Mouse (Mus musculus) intestine, embryonic 15.5 days (tissue): Measurements from ENCODE around the gene Cntnap1. TPM values are rescaled to one million over a fixed set of nuclear protein-coding genes. Genes with fewer than 3 reads are reported as not detected.
A peak's percentile ranks its signal among the peaks of the same experiment; 100 is the strongest.

Source experiments
- ATAC-seq: fragments of 200-750 bp; cut with Nextera tagmentation; 2 replicates; pipeline ENCODE4 v1.8.0; 2017; ENCODE audit warnings: moderate TSS enrichment, moderate library complexity
- H3K27ac ChIP-seq: fragments of 300-500 bp; sonication (generic); 2 replicates; pipeline ENCODE4 v1.5.1; 2015; ENCODE audit warnings: mild to moderate bottlenecking, inconsistent platforms
- H3K27me3 ChIP-seq: fragments of 300-500 bp; sonication (generic); replicated peaks from 2 replicates; pipeline ENCODE4 v1.6.1; 2015; ENCODE audit warnings: inconsistent platforms
- H3K36me3 ChIP-seq: fragments of 300-500 bp; sonication (generic); 2 replicates; pipeline ENCODE4 v1.6.1; 2015; ENCODE audit warnings: inconsistent platforms
- H3K4me1 ChIP-seq: fragments of 300-500 bp; sonication (generic); replicated peaks from 2 replicates; pipeline ENCODE4 v1.6.1; 2015; ENCODE audit warnings: inconsistent platforms
- H3K4me2 ChIP-seq: fragments of 300-500 bp; sonication (generic); replicated peaks from 2 replicates; pipeline ENCODE4 v1.6.1; 2015; ENCODE audit warnings: mild to moderate bottlenecking, inconsistent platforms
- H3K4me3 ChIP-seq: fragments of 300-500 bp; sonication (generic); replicated peaks from 2 replicates; pipeline ENCODE4 v1.5.1; 2015; ENCODE audit warnings: inconsistent platforms
- H3K9ac ChIP-seq: fragments of 300-500 bp; sonication (generic); 2 replicates; pipeline ENCODE4 v1.6.1; 2015; ENCODE audit warnings: inconsistent platforms
- H3K9me3 ChIP-seq: fragments of 300-500 bp; sonication (generic); 2 replicates; pipeline ENCODE4 v1.6.1; 2016; ENCODE audit warnings: inconsistent platforms
- WGBS: fragments of 180-500 bp; shearing (Covaris S2); methylation state at CpG from one replicate; pipeline ENCODE4 v1.1.7; 2015; 5-methylcytosine and 5-hydroxymethylcytosine counted together
- polyA plus RNA-seq: library from polyadenylated mRNA; unstranded; fragments of >200 nt; fragmentation: Nextera tagmentation; extraction: Ambion mirVana; gene quantifications from 2 replicates; pipeline ENCODE4 v1.2.1, GENCODE M21; 2015

The Cntnap1 gene
- polyA plus RNA-seq, 1 experiment from 2014 or later, result 0.82 TPM

- Histone ChIP-seq H3K27me3 (peaks cover 25% of the 10 kb centered on the region), H3K27ac (0 out of 2 replicates have a peak within 1 kb of the TSS, but pooled peaks have one; percentile 85), H3K36me3 (no peaks in the 10 kb centered on the region), H3K4me3 (peak within 1 kb of the TSS; percentile 33), H3K9ac (peak within 1 kb of the TSS; percentile 51), H3K9me3 (no peaks in the 10 kb centered on the region), H3K4me2 (peak within 1 kb of the TSS; percentile 89), H3K4me1 (peaks cover 49% of the 10 kb centered on the region)
- 26% methylated on average over 14 of the region's 14 CpGs for WGBS
- ATAC-seq, result no peak
These were observed 4.7 kb downstream of the Cntnap1 start, which contains the start of gene Ccr10 for GRCm38 (mm10) chr11:101174851-101175628. TSS of gene Ccr10 (minus strand) at chr11:101175443.

- WGBS, result 10% methylated on average over 11 of the region's 11 CpGs
- Histone ChIP-seq H3K27me3 (peaks cover 25% of the 10 kb centered on the region), H3K9me3 (no peaks in the 10 kb centered on the region), H3K4me3 (peak overlapping the region; percentile 28), H3K4me2 (peak overlapping the region; percentile 65), H3K4me1 (peaks cover 47% of the 10 kb centered on the region), H3K36me3 (no peaks in the 10 kb centered on the region), H3K9ac (0 out of 2 replicates have a peak overlapping the region, but pooled peaks have one; percentile 18), H3K27ac (no peak overlapping the region)
- ATAC-seq, result no peak
These were observed 5.4 kb downstream of the Cntnap1 start for GRCm38 (mm10) chr11:101175636-101176116.

GRCm38 (mm10) chr11:101176117-101176691, 5.9 kb downstream of the Cntnap1 start:
- WGBS, result under 1% methylated on average over 25 of the region's 25 CpGs
- ATAC-seq, result no peak
- H3K9ac ChIP-seq, result 0 out of 2 replicates have a peak overlapping the region, but pooled peaks have one; percentile 18
- H3K9me3 ChIP-seq, result no peaks in the 10 kb centered on the region
- H3K4me1 ChIP-seq, result peaks cover 47% of the 10 kb centered on the region
- peaks cover 25% of the 10 kb centered on the region for H3K27me3 ChIP-seq
- no peak overlapping the region for H3K27ac ChIP-seq
- H3K4me3 ChIP-seq, result peak overlapping the region; percentile 28
- no peaks in the 10 kb centered on the region for H3K36me3 ChIP-seq
- peak overlapping the region; percentile 65 for H3K4me2 ChIP-seq

GRCm38 (mm10) chr11:101176933-101177773, 6.8 kb downstream of the Cntnap1 start:
- no peaks in the 10 kb centered on the region for H3K9me3 ChIP-seq
- H3K4me3 ChIP-seq, result 0 out of 2 replicates have a peak overlapping the region, but pooled peaks have one; percentile 1
- no peak for ATAC-seq
- H3K4me2 ChIP-seq, result peak overlapping the region; percentile 65; the same call in 1 of the 2 replicates
- H3K27me3 ChIP-seq, result peaks cover 25% of the 10 kb centered on the region
- H3K9ac ChIP-seq, result no peak overlapping the region
- no peaks in the 10 kb centered on the region for H3K36me3 ChIP-seq
- peaks cover 47% of the 10 kb centered on the region for H3K4me1 ChIP-seq
- no peak overlapping the region for H3K27ac ChIP-seq
- 34% methylated on average over 22 of the region's 22 CpGs for WGBS

- no peak for ATAC-seq
- Histone ChIP-seq H3K36me3 (no peaks in the 10 kb centered on the region), H3K9me3 (no peaks in the 10 kb centered on the region), H3K4me3 (no peak overlapping the region), H3K27me3 (peaks cover 25% of the 10 kb centered on the region), H3K4me2 (no peak overlapping the region), H3K4me1 (peaks cover 36% of the 10 kb centered on the region), H3K27ac (no peak overlapping the region), H3K9ac (no peak overlapping the region)
- 63% methylated on average over 36 of the region's 36 CpGs for WGBS
These were observed 8.0 kb downstream of the Cntnap1 start for GRCm38 (mm10) chr11:101178061-101179058.

GRCm38 (mm10) chr11:101179306-101179705, 9.0 kb downstream of the Cntnap1 start:
- Histone ChIP-seq H3K9me3 (no peaks in the 10 kb centered on the region), H3K4me1 (peaks cover 27% of the 10 kb centered on the region), H3K36me3 (no peaks in the 10 kb centered on the region), H3K27ac (no peak overlapping the region), H3K4me2 (no peak overlapping the region), H3K4me3 (no peak overlapping the region), H3K9ac (no peak overlapping the region), H3K27me3 (peaks cover 25% of the 10 kb centered on the region)
- no peak for ATAC-seq
- WGBS, result 80% methylated on average over 15 of the region's 15 CpGs

- Histone ChIP-seq H3K4me1 (peaks cover 17% of the 10 kb centered on the region), H3K4me3 (no peak overlapping the region), H3K9me3 (no peaks in the 10 kb centered on the region), H3K9ac (no peak overlapping the region), H3K27me3 (peaks cover 22% of the 10 kb centered on the region), H3K36me3 (no peaks in the 10 kb centered on the region), H3K27ac (no peak overlapping the region), H3K4me2 (no peak overlapping the region)
- no peak for ATAC-seq
- 58% methylated on average over 17 of the region's 17 CpGs for WGBS
These were observed 9.9 kb downstream of the Cntnap1 start for GRCm38 (mm10) chr11:101180261-101180660.

- Histone ChIP-seq H3K27me3 (peaks cover 21% of the 10 kb centered on the region), H3K4me1 (peaks cover 14% of the 10 kb centered on the region), H3K4me3 (no peak overlapping the region), H3K36me3 (no peaks in the 10 kb centered on the region), H3K27ac (no peak overlapping the region), H3K9me3 (no peaks in the 10 kb centered on the region), H3K9ac (no peak overlapping the region), H3K4me2 (no peak overlapping the region)
- ATAC-seq, result no peak
- WGBS, result 42% methylated on average over 10 of the region's 10 CpGs
These were observed 10.8 kb downstream of the Cntnap1 start for GRCm38 (mm10) chr11:101180846-101181740.

GRCm38 (mm10) chr11:101181961-101182360, 11.6 kb downstream of the Cntnap1 start:
- no peak overlapping the region for H3K27ac ChIP-seq
- H3K4me2 ChIP-seq, result no peak overlapping the region
- H3K27me3 ChIP-seq, result peaks cover 16% of the 10 kb centered on the region
- no peak overlapping the region for H3K9ac ChIP-seq
- no peaks in the 10 kb centered on the region for H3K36me3 ChIP-seq
- 91% methylated on average over 11 of the region's 11 CpGs for WGBS
- no peak for ATAC-seq
- no peak overlapping the region for H3K4me3 ChIP-seq
- H3K9me3 ChIP-seq, result no peaks in the 10 kb centered on the region
- peaks cover 5% of the 10 kb centered on the region for H3K4me1 ChIP-seq

- ATAC-seq, result no peak
- H3K27ac ChIP-seq, result no peak overlapping the region
- H3K4me3 ChIP-seq, result no peak overlapping the region
- H3K4me2 ChIP-seq, result no peak overlapping the region
- H3K4me1 ChIP-seq, result no peaks in the 10 kb centered on the region
- WGBS, result 75% methylated on average over 14 of the region's 14 CpGs
- H3K9me3 ChIP-seq, result no peaks in the 10 kb centered on the region
- peaks cover 8% of the 10 kb centered on the region for H3K27me3 ChIP-seq
- no peaks in the 10 kb centered on the region for H3K36me3 ChIP-seq
- H3K9ac ChIP-seq, result no peak overlapping the region
These were observed 12.6 kb downstream of the Cntnap1 start for GRCm38 (mm10) chr11:101182771-101183517.
